Mouse (Mus musculus) midbrain, embryonic 15.5 days (tissue): ENCODE results near the gene Wdr90. TPM values are rescaled to one million over a fixed set of nuclear protein-coding genes. Genes with fewer than 3 reads are reported as not detected.
A peak's percentile ranks its signal among the peaks of the same experiment; 100 is the strongest.

Experiments used
- ATAC-seq: fragments of 200-750 bp; cut with Nextera tagmentation; replicated peaks from 2 replicates; pipeline ENCODE4 v1.8.0; 2017; ENCODE audit warnings: moderate TSS enrichment
- H3K27ac ChIP-seq: fragments of 300-500 bp; sonication (generic); 2 replicates; pipeline ENCODE4 v1.5.1; 2015; ENCODE audit warnings: mild to moderate bottlenecking, inconsistent platforms
- H3K27me3 ChIP-seq: fragments of 300-500 bp; sonication (generic); replicated peaks from 2 replicates; pipeline ENCODE4 v1.6.1; 2015; ENCODE audit warnings: inconsistent platforms
- H3K36me3 ChIP-seq: fragments of 300-500 bp; sonication (generic); replicated peaks from 2 replicates; pipeline ENCODE4 v1.6.1; 2015; ENCODE audit warnings: inconsistent platforms
- H3K4me1 ChIP-seq: fragments of 300-500 bp; sonication (generic); 2 replicates; pipeline ENCODE4 v1.6.1; 2015; ENCODE audit warnings: inconsistent platforms
- H3K4me2 ChIP-seq: fragments of 300-500 bp; sonication (generic); 2 replicates; pipeline ENCODE4 v1.6.1; 2015; ENCODE audit warnings: inconsistent platforms, mild to moderate bottlenecking, moderate library complexity
- H3K4me3 ChIP-seq: fragments of 300-500 bp; sonication (generic); 2 replicates; pipeline ENCODE4 v1.5.1; 2015; ENCODE audit warnings: mild to moderate bottlenecking, inconsistent platforms
- H3K9ac ChIP-seq: fragments of 300-500 bp; sonication (generic); 2 replicates; pipeline ENCODE4 v1.6.1; 2015; ENCODE audit warnings: mild to moderate bottlenecking, inconsistent platforms
- H3K9me3 ChIP-seq: fragments of 300-500 bp; sonication (generic); 2 replicates; pipeline ENCODE4 v1.6.1; 2016; ENCODE audit warnings: inconsistent platforms
- WGBS: fragments of 180-500 bp; shearing (Covaris S2); methylation state at CpG from one replicate; pipeline ENCODE4 v1.1.7; 2015; ENCODE audit warnings: mixed read lengths; 5-methylcytosine and 5-hydroxymethylcytosine counted together
- polyA plus RNA-seq: library from polyadenylated mRNA; unstranded; fragments of >200 nt; fragmentation: Nextera tagmentation; extraction: Ambion mirVana; gene quantifications from 2 replicates; pipeline ENCODE4 v1.2.1, GENCODE M21; 2015

Gene Wdr90
- polyA plus RNA-seq, 1 experiment from 2014 or later: 23.3 TPM

DNA sequence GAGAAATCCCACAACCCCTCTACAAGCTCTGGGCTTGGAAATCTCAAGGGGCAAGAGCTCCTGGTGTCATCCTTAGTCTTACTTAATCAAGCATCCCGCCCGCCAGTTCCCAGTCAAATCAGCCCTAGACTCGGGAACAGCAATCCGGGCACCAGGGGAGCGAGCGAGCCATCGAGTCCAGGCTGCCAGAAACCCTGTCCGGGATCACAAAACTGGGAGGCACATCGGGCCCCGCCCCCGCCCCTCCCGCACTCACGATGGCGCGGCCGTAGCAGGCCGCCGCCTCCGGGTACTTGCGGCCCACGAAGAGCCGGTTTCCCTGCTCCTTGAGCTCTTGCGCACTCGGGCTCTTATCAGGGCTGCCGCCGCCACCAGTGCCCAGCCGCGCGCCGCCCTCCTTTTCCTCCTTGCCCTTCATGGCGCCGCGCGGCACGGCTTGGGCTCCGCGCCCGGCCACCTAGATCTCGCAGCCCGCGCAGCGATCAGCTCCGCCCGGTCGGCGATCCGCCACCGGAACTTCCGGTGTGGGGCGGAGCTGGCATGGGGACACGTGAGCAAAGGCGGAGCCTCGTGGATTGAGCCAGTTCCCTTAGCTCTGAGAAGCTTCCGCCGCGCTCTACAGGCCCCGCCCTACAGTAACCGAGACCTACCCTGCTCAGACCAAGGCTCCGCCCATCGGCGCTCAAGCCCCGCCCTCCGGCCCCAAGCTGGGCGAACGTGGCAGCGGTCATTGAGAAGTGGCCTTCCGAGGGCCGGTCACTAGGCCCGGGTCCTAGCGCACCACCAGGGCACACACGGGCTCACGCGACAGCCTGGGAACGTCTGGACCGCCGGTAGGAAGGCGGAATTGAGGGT, 28.6 kb downstream of the Wdr90 start:
- Histone ChIP-seq H3K27me3 (no peaks in the 10 kb centered on the region), H3K4me1 (peaks cover 84% of the 10 kb centered on the region), H3K4me3 (peak overlapping the region; percentile 80), H3K9ac (peak overlapping the region; percentile 77), H3K4me2 (peak overlapping the region; percentile 95), H3K36me3 (0 out of 2 replicates have a peak, but pooled peaks cover 21% of the 10 kb centered on the region), H3K9me3 (no peaks in the 10 kb centered on the region), H3K27ac (peak overlapping the region; percentile 96)
- WGBS: under 1% methylated on average over 76 of the region's 77 CpGs
- ATAC-seq: peak; percentile 91

DNA sequence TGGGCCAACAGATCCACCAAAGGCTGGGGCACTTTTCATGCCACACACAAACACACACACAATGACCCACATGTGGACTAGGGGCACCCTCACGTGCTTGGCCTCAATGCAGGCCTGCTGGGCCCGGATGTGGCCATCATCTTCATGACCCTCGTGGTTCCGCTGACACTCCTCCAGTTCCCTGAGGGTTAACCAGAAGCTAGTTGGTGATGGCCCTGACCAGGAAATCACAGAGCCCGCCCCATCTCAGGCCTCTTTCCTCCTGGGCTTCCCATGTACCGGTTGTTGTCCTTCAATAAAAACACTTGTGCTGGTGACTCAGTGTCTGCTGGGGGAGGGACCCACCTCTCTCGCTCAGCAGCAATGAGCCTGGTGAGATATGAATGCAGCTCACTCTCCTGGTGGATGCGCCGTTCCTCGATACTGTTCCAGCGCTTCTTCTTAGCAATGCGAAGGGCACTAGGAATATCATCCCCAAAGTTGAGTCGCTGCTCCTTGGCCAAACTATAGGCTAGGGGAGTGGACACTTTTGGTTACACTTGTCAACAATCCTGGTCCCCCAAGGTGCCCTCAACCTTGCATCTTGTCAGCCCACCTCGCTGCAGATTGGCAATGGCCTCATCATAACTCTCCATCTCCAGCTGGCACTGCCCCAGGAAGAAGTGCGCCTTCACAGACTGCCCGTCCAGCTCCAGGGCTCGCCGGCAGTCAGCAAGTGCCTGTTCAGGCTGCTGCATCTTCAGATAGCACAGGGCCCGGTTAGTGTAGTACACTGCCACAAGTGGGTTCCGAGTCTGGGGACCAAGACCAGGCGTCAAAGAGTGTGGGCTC, 29.6 kb downstream of the Wdr90 start:
- H3K4me1 ChIP-seq: peaks cover 84% of the 10 kb centered on the region
- ATAC-seq: no peak
- H3K4me3 ChIP-seq: peak overlapping the region; percentile 80
- H3K36me3 ChIP-seq: 0 out of 2 replicates have a peak, but pooled peaks cover 30% of the 10 kb centered on the region
- H3K9ac ChIP-seq: peak overlapping the region; percentile 77
- WGBS: 63% methylated on average over 21 of the region's 21 CpGs
- peak overlapping the region; percentile 96 for H3K27ac ChIP-seq
- H3K27me3 ChIP-seq: no peaks in the 10 kb centered on the region
- peak overlapping the region; percentile 95 for H3K4me2 ChIP-seq
- H3K9me3 ChIP-seq: no peaks in the 10 kb centered on the region

DNA sequence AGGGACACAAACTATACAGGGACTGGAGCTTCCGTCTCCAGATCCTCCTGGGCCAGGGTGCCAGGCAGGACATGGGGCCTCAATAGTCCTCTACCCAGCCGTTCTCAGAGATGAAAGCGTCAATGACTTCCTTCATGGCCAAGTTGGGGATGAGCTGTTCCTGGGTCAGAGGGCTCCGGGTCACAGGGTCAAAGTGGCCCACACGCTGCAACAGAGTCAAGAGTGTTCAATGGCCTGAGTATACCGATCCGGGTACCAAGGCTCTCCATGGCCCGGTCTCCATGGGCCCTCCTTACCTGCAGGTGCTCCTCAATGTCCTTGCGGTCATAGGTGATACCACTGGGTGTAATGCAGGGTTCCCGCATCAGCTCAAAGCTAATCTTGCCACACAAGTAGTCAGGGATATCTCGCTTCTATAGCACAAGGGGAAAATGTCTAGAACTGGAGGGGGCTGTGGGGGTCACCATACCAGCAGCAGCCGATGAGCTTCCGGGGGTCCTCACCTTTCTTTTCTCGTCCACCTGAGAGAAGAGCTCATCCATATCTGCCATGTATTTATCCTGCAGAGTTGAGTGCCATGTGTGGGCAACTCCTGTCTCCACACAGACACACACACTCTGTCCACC, 30.4 kb downstream of the Wdr90 start:
- Histone ChIP-seq H3K4me2 (peak overlapping the region; percentile 95), H3K36me3 (0 out of 2 replicates have a peak, but pooled peaks cover 31% of the 10 kb centered on the region), H3K27ac (no peak overlapping the region), H3K4me3 (no peak overlapping the region; the same call in 1 of the 2 replicates), H3K9ac (no peak overlapping the region), H3K4me1 (peaks cover 84% of the 10 kb centered on the region), H3K27me3 (no peaks in the 10 kb centered on the region), H3K9me3 (no peaks in the 10 kb centered on the region)
- 86% methylated on average over 14 of the region's 14 CpGs for WGBS
- no peak for ATAC-seq

DNA sequence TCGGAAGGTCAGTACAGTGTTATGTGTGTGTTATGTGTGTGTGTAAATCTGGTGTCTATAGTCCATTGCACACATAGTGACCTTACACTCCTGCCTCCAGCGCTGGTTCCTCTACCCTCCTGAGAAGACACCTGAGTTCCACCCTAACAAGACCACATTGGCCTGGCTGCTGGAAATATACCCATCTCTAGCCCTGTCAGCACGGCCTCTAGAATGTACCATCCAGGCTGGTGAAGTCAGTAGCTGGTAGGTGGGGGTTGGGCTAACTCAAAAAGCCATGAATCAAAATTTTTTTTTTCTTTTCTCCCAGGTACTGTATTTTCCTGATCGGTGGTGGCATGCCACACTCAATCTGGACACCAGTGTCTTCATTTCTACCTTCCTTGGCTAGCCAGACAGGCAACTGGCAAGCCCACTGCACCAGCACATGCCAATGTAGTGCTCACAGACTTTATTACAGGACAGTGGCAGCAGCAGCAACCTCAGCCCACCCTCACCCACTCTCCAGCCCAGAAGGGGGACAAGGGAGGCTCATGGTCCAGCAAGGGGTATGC, 31.0 kb downstream of the Wdr90 start:
- H3K27me3 ChIP-seq: no peaks in the 10 kb centered on the region
- H3K9ac ChIP-seq: no peak overlapping the region
- no peak overlapping the region for H3K27ac ChIP-seq
- H3K4me3 ChIP-seq: peak overlapping the region; percentile 66
- peak overlapping the region; percentile 80 for H3K4me2 ChIP-seq
- 0 out of 2 replicates have a peak, but pooled peaks cover 31% of the 10 kb centered on the region for H3K36me3 ChIP-seq
- H3K9me3 ChIP-seq: no peaks in the 10 kb centered on the region
- H3K4me1 ChIP-seq: peaks cover 84% of the 10 kb centered on the region
- ATAC-seq: no peak
- 94% methylated on average over 4 of the region's 4 CpGs for WGBS

DNA sequence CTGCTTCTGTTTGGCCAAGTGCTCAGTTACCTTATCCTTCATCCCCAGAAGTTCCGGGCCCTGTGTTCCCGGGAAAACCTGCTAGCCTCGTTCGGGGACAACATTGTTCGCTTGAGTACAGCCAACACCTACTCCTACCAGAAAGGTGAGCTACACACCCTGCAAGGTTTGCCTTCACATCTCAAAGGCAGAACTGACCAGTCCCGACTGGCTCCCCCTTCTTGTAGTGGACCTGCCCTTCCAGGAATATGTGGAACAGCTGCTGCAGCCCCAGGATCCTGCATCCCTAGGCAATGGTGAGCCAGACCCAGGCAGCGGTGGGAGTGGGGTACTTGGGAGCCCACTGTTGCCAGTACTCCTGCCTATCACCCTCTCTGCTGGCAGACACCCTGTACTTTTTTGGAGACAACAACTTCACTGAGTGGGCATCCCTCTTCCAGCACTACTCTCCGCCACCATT, 31.7 kb downstream of the Wdr90 start:
- Histone ChIP-seq H3K4me1 (peaks cover 84% of the 10 kb centered on the region), H3K4me2 (peak overlapping the region; percentile 80), H3K36me3 (0 out of 2 replicates have a peak, but pooled peaks cover 31% of the 10 kb centered on the region), H3K4me3 (peak overlapping the region; percentile 66), H3K27ac (peak overlapping the region; percentile 91), H3K9ac (peak overlapping the region; percentile 86), H3K9me3 (no peaks in the 10 kb centered on the region), H3K27me3 (no peaks in the 10 kb centered on the region)
- no peak for ATAC-seq
- WGBS: 36% methylated on average over 8 of the region's 8 CpGs

DNA sequence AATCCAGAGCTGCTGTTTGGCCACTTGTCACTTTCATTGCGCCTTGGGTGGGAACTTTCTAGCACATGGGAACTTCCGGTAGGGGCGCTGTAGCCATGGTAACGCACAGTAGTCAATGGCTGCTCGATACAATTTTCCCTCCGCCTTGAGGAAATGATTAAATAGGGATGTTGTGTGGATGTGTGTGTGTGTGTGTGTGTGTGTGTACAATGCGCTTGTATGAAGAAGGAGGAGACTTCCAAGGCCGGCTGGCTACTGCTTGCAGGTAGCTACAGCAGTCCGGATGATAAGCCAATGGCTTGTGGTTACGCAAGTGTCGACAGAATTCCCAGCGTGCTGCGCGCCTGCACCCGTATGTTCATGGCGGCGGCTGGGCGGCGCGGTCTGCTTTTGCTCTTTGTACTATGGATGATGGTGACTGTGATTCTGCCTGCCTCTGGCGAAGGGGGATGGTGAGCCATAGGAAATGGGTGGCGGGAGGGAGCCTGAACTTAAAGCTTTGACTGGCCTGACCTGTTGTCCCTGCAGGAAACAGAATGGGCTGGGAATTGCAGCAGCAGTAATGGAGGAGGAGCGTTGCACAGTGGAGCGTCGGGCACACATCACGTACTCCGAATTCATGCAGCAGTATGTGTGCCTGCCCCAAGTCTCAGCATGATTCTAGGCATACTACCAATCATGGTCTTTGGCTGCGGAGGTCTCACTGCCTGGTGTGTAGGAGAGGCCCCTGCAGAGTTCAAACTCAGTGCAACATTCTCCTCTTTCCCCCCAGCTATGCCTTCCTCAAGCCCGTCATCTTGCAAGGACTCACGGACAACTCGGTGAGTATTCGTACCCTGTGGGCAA, 32.4 kb downstream of the Wdr90 start, which contains the start of gene Jmjd8:
Gene Jmjd8 (plus strand): TSS at position 156 of the 846 bp plus-strand sequence.
- H3K9ac ChIP-seq: peak within 1 kb of the TSS; percentile 86
- 0 out of 2 replicates have a peak, but pooled peaks cover 31% of the 10 kb centered on the region for H3K36me3 ChIP-seq
- peaks cover 84% of the 10 kb centered on the region for H3K4me1 ChIP-seq
- peak within 1 kb of the TSS; percentile 91 for H3K27ac ChIP-seq
- no peaks in the 10 kb centered on the region for H3K27me3 ChIP-seq
- peak within 1 kb of the TSS; percentile 66 for H3K4me3 ChIP-seq
- 1% methylated on average over 32 of the region's 32 CpGs for WGBS
- peak within 1 kb of the TSS; percentile 80 for H3K4me2 ChIP-seq
- ATAC-seq: peak; percentile 59
- H3K9me3 ChIP-seq: no peaks in the 10 kb centered on the region

DNA sequence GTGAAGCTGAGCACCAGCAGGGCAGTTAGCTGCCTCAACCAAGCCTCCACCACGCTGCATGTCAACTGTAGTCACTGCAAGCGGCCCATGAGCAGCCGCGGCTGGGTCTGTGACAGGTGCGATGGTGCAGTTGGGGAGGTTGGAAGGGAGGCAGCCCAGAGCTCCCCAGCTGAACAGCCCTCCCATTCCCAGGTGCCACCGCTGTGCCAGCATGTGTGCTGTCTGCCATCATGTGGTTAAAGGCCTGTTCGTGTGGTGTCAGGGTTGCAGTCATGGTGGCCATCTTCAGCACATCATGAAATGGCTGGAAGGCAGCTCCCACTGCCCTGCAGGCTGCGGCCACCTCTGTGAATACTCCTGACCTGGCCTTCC, 33.1 kb downstream of the Wdr90 start:
- peak overlapping the region; percentile 91 for H3K27ac ChIP-seq
- no peaks in the 10 kb centered on the region for H3K9me3 ChIP-seq
- H3K9ac ChIP-seq: peak overlapping the region; percentile 86; the same call in 1 of the 2 replicates
- no peaks in the 10 kb centered on the region for H3K27me3 ChIP-seq
- peak overlapping the region; percentile 66 for H3K4me3 ChIP-seq
- peaks cover 82% of the 10 kb centered on the region for H3K4me1 ChIP-seq
- peak overlapping the region; percentile 80 for H3K4me2 ChIP-seq
- WGBS: 83% methylated on average over 8 of the region's 8 CpGs
- no peak for ATAC-seq
- 0 out of 2 replicates have a peak, but pooled peaks cover 31% of the 10 kb centered on the region for H3K36me3 ChIP-seq

DNA sequence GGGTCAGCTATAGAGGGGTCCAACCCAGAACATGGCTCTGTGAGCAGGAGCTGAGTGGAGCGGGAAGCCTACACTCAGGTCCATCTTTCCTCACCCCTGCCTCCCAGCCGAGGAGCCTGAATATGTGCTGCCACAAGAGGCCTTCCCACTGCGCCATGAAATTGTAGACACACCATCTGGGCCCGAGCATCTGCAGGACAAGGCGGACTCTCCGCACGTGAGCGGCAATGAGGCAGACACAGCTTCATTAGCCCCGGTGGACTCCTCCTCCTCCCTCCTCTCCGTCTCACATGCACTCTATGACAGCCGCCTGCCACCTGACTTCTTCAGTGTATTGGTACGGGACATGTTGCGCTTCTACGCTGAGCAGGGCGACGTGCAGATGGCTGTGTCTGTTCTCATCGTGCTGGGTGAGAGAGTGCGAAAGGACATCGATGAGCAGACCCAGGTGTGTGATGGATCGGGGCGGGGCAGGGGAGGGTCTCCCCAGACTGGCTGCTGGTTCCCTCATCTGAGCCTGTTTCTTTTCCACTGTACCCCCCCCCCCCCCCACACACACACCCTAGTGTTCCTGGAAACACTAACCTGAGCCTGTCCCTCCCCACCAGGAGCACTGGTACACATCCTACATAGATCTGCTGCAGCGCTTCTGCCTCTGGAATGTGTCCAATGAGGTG, 33.6 kb downstream of the Wdr90 start:
- H3K9me3 ChIP-seq: no peaks in the 10 kb centered on the region
- H3K4me3 ChIP-seq: 0 out of 2 replicates have a peak overlapping the region, but pooled peaks have one; percentile 66
- peak overlapping the region; percentile 91 for H3K27ac ChIP-seq
- peaks cover 82% of the 10 kb centered on the region for H3K4me1 ChIP-seq
- H3K9ac ChIP-seq: peak overlapping the region; percentile 86; the same call in 1 of the 2 replicates
- H3K4me2 ChIP-seq: peak overlapping the region; percentile 80; the same call in 1 of the 2 replicates
- WGBS: 92% methylated on average over 22 of the region's 22 CpGs
- H3K36me3 ChIP-seq: 0 out of 2 replicates have a peak, but pooled peaks cover 31% of the 10 kb centered on the region
- no peaks in the 10 kb centered on the region for H3K27me3 ChIP-seq
- no peak for ATAC-seq

DNA sequence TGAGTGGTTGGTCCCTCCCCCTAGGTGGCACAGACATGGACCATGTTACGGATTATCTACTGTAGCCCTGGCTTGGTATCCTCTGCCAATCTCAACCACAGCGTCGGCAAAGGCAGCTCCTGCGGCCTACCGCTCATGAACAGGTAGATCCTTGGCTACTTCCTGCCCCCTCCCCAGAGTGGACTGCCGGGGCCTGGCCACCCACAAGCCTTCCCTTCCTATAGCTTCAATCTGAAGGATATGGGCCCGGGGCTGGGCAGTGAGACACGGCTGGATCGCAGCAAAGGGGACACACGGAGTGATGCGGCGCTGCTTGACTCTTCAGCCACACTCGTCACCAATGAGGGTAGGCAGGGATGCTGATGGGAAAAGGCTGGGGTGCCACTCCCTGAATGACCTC, 34.3 kb downstream of the Wdr90 start:
- H3K36me3 ChIP-seq: 0 out of 2 replicates have a peak, but pooled peaks cover 31% of the 10 kb centered on the region
- peaks cover 79% of the 10 kb centered on the region for H3K4me1 ChIP-seq
- no peaks in the 10 kb centered on the region for H3K9me3 ChIP-seq
- H3K9ac ChIP-seq: no peak overlapping the region
- no peak overlapping the region for H3K4me3 ChIP-seq
- whole genome bisulfite sequencing: 93% methylated on average over 13 of the region's 13 CpGs
- H3K27ac ChIP-seq: no peak overlapping the region
- H3K27me3 ChIP-seq: no peaks in the 10 kb centered on the region
- no peak overlapping the region for H3K4me2 ChIP-seq
- no peak for ATAC-seq

DNA sequence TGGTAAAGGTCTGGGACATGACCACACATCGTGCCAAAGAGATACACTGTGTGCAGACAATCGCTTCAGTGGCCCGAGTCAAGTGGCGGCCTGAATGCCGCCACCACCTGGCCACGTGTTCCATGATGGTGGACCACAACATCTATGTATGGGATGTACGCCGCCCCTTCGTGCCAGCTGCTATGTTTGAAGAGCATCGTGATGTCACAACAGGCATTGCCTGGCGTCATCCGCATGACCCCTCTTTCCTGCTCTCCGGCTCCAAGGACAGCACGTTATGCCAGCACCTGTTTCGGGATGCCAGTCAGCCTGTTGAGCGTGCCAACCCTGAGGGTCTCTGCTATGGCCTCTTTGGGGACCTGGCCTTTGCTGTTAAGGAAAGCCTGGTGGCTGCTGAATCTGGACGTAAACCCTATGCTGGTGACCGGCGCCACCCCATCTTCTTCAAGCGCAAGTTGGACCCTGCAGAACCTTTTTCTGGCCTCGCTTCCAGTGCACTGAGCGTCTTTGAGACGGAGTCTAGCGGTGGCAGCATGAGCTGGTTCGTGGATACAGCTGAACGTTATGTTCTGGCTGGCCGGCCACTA, 35.2 kb downstream of the Wdr90 start:
- Histone ChIP-seq H3K9ac (no peak overlapping the region), H3K27ac (no peak overlapping the region), H3K9me3 (no peaks in the 10 kb centered on the region), H3K4me3 (no peak overlapping the region), H3K4me1 (peaks cover 70% of the 10 kb centered on the region), H3K4me2 (no peak overlapping the region), H3K27me3 (no peaks in the 10 kb centered on the region), H3K36me3 (0 out of 2 replicates have a peak, but pooled peaks cover 27% of the 10 kb centered on the region)
- WGBS: 93% methylated on average over 27 of the region's 27 CpGs
- ATAC-seq: no peak
